Mouse (Mus musculus) testis, adult 2 months (tissue): ENCODE measurements around the gene Gm10570.

Experiments used
- CTCF ChIP-seq: fragments of 200-500 bp; IDR thresholded peaks from 2 replicates; pipeline ENCODE4 v1.5.1; 2012; ENCODE audit warnings: low read depth, mild to moderate bottlenecking, inconsistent platforms, low read length, moderate library complexity; ENCODE audit not compliant: control insufficient read depth, insufficient read depth, insufficient replicate concordance
- POLR2A ChIP-seq: fragments of 200-500 bp; IDR thresholded peaks from 2 replicates; pipeline ENCODE4 v1.6.1; 2012; ENCODE audit warnings: low read depth, mild to moderate bottlenecking, inconsistent platforms, low read length, moderate library complexity; ENCODE audit not compliant: control insufficient read depth

- TF ChIP-seq POLR2A, result no peak
- no peak for TF ChIP-seq CTCF
These were observed 6.1 kb downstream of the Gm10570 start for GRCm38 (mm10) chr4:130302285-130302870.
